Mouse (Mus musculus) adrenal gland, adult (tissue): ENCODE results near the gene Psmd1.

ENCODE experiments used
- DNase-seq, 2 experiments: peaks; one replicate each; pipeline ENCODE4 v3.0.0; 2022 to 2023; ENCODE audit warnings: low spot score in 1 of 2; ENCODE audit not compliant: inconsistent age in 2 of 2

The Psmd1 gene

DNA sequence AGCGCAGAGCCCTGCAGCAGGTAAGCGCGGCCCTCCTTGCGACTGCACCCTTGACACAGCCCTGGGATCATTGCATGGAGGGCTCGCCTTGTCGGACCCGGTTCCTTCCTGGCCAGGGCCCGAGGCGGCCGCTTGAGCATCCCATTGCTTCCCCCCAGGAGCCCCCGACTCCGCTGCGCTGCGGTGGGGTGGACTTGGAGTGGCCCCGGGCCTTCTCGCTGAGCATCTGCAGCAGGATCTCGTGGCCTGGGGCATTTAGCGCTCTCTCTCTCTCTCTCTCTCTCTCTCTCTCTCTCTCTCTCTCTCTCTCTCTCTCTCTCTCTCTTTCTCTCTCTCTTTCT is 90.6 kb downstream of the Psmd1 start:
- DNase-seq = no peak

DNA sequence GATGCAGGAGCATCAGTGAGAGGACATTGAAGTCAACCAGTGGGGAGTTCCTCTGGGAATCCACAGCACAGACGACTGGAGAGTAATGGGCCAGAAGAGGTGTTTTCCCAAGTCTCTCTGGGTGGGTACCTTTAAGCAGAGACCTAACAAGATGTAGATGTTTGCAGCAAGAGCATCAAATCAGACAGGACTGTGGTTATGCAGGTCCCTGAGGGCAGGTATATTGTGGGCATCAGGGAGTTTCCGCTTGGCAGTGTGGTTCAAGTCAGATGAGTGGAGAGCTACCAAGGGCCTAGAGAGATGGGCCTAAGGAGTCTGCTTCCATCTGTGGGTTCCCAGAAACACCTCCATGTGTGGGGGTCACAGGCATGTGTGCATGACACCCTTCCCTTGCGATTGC is 91.9 kb downstream of the Psmd1 start:
- no peak for DNase-seq

DNA sequence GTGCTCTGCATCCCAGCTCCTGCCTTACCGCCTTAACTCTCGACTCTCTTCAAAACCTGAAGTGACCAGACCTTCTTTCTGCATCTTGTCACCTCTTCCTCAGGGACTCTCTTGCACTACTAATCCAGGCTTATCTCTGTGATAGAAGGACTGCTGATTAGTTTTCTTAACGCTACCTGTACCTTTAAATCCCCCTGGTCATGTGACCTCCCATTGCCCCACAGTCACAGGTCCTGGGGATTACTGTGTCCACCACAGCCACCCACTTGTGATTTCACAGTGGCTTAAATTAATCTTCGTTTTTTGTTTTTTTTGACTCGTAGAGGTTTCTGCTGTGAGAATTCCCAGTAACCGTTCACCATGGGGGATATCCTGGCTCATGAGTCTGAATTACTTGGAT is 92.4 kb downstream of the Psmd1 start:
- no peak for DNase-seq

DNA sequence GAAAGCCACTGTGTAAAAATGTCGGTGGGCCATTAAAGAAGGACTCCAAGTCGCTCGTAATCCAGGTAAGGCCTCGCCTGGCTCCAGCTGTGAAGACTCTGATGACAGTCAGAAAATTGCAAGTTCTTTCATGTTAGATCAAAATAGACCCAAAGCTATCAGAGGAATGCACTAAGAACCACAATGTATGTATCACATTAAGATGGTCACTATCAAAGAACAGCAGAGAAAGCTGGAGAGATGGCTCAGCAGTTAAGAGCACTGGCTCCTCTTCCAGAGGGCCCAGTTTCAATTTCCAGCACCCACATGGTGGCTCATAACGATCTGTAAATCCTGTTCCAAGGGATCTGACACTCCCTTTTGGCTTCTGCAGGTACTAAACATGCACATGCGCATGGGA is 95.9 kb downstream of the Psmd1 start:
- DNase-seq = no peak

DNA sequence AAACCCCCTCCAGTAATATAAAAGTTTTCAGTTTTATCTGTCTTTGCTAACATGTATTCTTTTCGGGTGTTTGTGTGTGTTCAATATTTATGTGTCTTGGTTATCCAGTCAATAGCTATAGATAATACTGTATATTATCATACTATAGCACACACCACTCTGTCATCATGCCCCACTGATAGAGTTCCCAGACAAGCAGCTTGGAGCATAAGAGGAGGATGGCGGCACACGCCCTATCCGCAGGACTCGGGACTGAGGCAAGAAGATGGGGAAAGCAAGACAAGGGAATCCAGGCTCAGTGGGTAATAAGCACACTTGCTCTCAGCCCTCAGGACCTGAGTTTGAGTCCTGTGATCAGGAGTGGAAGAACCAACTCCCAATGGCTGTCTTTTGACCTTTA is 96.3 kb downstream of the Psmd1 start:
- DNase-seq = no peak

DNA sequence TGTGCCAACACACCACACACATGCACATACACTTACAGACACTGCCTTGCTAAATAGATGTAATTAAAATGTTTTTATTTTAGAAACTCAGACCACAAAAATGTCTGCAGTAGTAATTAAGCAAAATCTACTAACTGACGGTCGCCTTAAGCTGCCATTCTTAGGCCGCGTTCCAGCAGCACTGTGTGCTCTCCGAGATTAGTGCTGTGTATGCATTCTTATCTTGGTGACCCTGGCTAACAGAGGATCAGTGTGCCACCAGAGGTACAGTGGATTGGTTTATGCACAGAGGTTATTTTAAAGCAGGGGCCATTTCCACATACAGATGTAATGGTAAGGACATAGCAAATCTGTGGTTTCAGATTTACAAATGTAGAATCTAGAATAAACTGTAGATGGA is 96.9 kb downstream of the Psmd1 start:
- DNase-seq = no peak

DNA sequence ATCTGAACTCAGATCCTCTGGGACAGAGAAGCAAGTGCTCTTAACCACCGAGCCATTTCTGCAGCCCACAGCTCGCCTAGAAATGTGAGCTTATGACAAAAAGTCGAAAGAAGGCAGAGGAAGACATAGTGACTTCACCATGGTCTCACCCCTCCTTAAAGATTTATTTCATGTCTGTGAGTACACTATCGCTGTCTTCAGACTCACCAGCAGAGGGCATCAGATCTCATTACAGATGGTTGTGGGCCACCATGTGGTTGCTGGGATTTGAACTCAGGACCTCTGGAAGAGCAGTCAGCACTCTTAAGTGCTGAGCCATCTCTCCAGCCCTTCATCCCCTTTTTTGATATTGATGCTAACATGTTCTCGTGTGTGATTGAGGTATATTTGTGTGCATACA is 110.4 kb downstream of the Psmd1 start:
- DNase-seq = no peak

DNA sequence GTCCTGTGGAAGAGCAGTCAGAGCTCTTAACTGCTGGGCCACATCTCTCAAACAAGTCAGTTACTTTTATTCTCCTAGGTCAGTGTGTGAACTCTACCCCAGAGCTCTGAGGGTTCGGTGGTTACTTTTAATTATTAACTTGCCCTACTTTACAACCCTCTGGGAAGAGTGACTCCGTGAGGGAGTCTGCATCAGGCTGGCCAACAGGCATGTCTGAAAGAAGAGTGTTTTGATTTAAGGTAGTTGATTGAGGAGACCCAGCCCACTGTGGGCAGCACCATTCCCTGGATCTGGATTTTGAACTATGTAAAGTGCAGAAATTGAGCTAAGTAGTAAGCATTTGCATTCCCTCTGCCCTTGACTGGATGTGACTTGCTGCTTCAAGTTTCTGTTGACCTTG is 111.9 kb downstream of the Psmd1 start:
- no peak for DNase-seq

DNA sequence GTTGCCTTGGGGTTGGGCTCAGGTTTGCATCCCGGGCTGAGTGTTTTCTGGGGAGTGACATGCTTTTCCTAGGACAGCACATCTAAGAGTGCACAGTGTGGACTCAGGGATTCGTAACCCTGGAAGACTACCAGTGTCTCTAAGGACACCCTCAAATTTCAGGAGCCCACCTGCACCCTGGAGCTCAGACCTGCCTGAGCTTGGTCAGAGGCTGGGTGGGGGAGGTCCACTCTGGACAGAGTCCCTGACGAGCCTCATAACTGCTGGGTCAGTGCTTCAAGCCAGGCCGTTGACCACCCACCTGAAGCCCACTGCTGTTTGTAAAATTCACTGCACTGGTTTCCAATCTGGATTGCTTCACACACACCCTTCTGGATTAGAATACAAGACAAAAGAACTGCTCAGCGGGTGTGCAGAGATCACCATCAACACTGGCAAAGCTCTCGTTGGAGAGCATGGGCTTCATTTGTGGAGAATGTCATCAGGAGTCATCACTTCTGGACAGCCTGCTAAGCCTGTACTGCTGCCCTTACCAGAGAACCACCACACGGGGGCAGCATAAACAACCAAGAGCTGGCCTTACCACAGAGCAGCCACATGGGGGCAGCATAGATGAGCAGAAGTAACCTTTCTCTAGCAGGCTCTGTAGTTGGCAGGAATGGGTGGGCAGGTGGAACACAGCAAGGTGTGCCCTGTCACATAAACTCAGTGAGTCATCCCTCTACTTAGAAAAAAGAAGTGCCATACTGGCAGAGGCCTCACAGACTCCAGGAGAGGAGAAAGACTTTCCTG is 114.5 kb downstream of the Psmd1 start:
- DNase-seq = peak; percentile 77 to 90

DNA sequence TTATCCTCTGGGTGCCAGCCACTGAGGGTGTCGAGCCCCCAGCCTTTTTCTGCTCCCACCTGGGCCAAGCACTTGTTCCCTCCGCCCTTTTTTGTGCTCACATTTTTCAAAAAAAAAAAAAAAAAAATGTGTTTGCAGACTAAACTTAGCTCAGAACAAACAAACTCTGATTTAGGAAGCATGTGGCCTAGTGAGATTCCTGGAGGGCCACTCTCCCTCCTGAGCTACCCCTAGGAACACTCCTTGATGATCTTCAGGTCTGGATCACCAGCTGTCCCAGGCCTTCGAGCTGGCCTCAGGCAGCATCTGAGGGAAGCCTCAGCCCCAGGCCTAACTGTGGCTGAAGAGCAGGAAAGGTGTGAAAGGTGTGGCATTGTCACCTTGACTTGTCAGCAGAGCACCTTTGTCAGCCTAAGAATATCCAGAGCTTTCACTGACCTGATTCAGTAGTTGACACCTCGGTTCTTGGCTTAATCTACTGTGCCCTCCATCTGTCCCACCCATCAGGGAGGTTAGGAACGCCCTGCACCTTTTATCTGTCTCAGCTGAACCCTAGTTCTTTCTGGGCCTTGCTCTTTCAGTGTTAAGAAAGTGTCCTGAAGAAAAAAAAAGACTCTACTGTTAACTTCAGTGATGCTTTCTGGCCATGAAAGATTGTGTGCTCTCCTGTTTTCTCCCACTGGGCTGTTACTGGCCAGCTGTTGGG is 118.0 kb downstream of the Psmd1 start:
- DNase-seq = no peak

DNA sequence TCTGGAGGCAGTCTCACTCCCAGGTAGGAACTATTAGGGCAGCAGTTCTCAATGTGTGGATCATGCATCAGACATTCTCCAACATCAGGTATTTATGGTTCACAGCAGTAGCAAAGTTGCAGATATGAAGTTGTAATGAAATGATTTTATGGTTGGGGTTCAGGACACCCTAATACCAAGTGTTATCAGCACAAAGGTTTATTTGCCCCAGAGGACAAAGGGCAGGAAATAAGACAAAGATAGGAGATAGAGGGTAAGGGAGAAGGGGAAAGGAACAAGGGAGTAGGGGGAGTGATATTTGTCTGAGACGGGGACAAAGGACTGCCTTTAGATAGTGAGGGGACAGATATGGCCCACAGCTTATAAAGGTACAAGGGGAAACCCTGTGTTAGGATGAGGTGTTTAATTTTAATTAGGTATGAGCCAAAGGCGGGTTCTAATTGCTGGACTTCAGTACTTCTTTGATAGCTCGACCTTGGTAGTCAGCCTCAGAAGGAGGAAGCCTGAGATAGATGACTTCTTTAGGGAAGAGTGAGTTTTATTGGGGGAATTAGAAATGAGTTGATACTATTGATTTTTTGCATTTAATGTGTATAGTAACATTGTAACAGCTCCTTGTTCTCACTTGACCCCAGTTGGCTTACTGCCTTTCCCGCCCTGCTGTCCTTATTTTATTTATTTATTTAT is 119.5 kb downstream of the Psmd1 start:
- no peak for DNase-seq

DNA sequence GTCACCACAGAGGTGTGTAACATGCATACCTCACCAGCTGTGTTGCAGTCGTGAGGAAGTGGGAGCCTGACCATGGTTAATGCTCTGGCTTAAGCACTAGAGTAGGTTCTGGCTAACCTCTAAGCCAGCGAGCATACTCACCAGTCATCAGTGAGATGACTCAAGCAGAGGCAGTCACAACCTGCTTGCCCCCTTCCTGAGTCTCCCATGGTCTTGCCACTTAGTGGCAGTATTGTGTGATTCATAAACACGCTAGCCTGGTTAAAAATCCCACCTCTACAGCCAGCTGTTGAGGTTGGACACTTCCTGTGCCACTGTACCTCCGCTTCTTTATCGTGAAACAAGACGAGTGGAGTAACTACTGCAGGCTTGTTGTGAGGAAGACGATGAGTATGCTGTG is 122.6 kb downstream of the Psmd1 start:
- no peak for DNase-seq

DNA sequence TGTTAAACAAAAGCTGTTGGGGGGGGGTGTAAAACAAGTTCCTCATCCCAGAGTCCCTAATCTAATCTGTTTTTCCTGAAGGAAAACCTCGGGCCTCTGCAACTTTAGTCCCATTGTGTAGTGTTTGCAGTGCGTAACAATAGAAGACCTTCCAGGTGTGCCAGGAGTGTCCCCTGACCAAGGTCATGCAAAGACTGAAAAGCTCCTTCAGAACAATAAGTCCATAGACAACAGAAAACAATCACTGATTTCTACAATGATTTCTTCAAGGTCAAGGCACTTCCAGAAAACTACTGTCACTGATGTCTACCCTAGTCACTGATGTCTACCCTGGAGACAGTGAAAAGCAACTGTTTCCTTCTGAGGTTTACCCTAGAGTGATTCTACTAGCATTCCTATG is 123.7 kb downstream of the Psmd1 start:
- no peak for DNase-seq

DNA sequence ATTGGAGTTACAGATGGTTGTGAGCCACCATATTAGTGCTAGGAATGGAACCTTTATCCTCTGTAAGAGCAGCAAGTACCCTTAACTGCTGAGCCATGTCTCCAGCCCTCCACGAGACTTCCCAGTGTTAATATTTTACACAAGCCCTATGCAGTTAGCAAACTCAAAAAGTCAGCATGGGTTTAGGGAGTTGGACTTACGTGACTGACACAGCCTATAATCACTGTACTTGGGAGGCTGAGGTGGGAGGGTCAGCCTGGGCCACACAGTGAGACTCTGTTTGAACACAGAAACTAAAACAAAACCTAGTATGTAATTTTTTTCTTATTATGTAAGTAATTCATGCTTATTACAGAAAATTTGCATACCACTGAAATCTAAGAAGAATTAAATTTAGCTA is 124.1 kb downstream of the Psmd1 start:
- no peak for DNase-seq
